Mouse (Mus musculus): ENCODE data around the gene Syngr2.
"Not testable (repeated sequence)": the region's sequence is repeated elsewhere in the genome, so short reads cannot be mapped to it uniquely, and the experiment has no call there.

Syngr2 gene

GRCm38 (mm10) chr11:117810401-117811046 is 1.1 kb downstream of the Syngr2 start:
- no peak for DNase-seq (ENCODE audit: low read depth, low spot score)

GRCm38 (mm10) chr11:117813867-117814266 is 4.4 kb downstream of the Syngr2 start:
- no peak for DNase-seq (ENCODE audit: low read depth, low spot score)

GRCm38 (mm10) chr11:117814704-117815366 is 5.4 kb downstream of the Syngr2 start:
- no peak for DNase-seq (ENCODE audit: low read depth, low spot score)

- DNase-seq (ENCODE audit: low read depth, low spot score): not testable (repeated sequence)
These were observed 6.4 kb downstream of the Syngr2 start for GRCm38 (mm10) chr11:117815850-117816249.

- DNase-seq (ENCODE audit: low read depth, low spot score): no peak
These were observed 7.0 kb downstream of the Syngr2 start for GRCm38 (mm10) chr11:117816389-117816996.

GRCm38 (mm10) chr11:117819095-117819494 is 9.6 kb downstream of the Syngr2 start:
- no peak for DNase-seq (ENCODE audit: low read depth, low spot score)

GRCm38 (mm10) chr11:117820173-117820572 is 10.7 kb downstream of the Syngr2 start:
- no peak for DNase-seq (ENCODE audit: low read depth, low spot score)

- DNase-seq (ENCODE audit: low read depth, low spot score): no peak
These were observed 12.4 kb downstream of the Syngr2 start for GRCm38 (mm10) chr11:117821868-117822267.

GRCm38 (mm10) chr11:117822728-117823241 is 13.3 kb downstream of the Syngr2 start:
- no peak for DNase-seq (ENCODE audit: low read depth, low spot score)

- DNase-seq (ENCODE audit: low read depth, low spot score): no peak
These were observed 13.9 kb downstream of the Syngr2 start for GRCm38 (mm10) chr11:117823411-117823810.

- DNase-seq (ENCODE audit: low read depth, low spot score): no peak
These were observed 14.8 kb downstream of the Syngr2 start for GRCm38 (mm10) chr11:117824060-117824969.

GRCm38 (mm10) chr11:117825333-117826101 is 16.0 kb downstream of the Syngr2 start, which contains the start of the genes Afmid and Tk1:
TSS of gene Afmid (plus strand) at chr11:117825924.
TSS of gene Tk1 (minus strand) at chr11:117826092.
- no peak for DNase-seq (ENCODE audit: low read depth, low spot score)

GRCm38 (mm10) chr11:117826164-117826563 is 16.7 kb downstream of the Syngr2 start:
- DNase-seq (ENCODE audit: low read depth, low spot score): no peak

- DNase-seq (ENCODE audit: low read depth, low spot score): no peak
These were observed 17.4 kb downstream of the Syngr2 start for GRCm38 (mm10) chr11:117826916-117827315.

- no peak for DNase-seq (ENCODE audit: low read depth, low spot score)
These were observed 17.9 kb downstream of the Syngr2 start for GRCm38 (mm10) chr11:117827386-117827785.

GRCm38 (mm10) chr11:117828149-117828887 is 18.9 kb downstream of the Syngr2 start:
- DNase-seq (ENCODE audit: low read depth, low spot score): no peak

- no peak for DNase-seq (ENCODE audit: low read depth, low spot score)
These were observed 19.6 kb downstream of the Syngr2 start for GRCm38 (mm10) chr11:117828888-117829604.

- DNase-seq (ENCODE audit: low read depth, low spot score): no peak
These were observed 20.3 kb downstream of the Syngr2 start for GRCm38 (mm10) chr11:117829671-117830215.

- DNase-seq (ENCODE audit: low read depth, low spot score): no peak
These were observed 20.9 kb downstream of the Syngr2 start for GRCm38 (mm10) chr11:117830401-117830800.

All from telencephalon, adult 2 months (tissue).